In the genomic region with DNA sequence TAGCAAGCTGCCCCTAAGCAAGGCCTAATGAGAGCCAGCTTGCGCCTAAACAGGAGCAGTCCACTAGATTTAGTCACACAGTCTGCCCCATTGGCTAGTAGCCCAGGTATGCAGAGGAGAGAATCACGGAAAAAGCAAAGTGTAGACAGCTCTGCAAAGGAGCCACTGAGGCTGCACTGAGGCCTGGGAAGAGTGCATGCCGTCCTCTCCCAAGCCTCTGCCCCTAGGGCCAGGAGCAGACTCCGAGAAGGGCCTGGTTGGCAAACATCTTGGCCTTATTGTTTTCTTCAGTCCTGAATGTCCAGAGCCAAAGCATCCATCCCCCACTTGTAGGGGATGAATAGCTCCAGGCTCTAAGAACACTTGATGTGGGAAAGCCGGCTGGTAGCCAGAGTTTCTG, we compare ENCODE assay signal across 15 mouse cellular contexts. TPM values are rescaled to one million over a fixed set of nuclear protein-coding genes. Genes with fewer than 3 reads are reported as not detected.
A peak's percentile ranks its signal among the peaks of the same experiment; 100 is the strongest.
DNase-seq lines count a peak whose midpoint lies in the region; ATAC-seq and TF ChIP-seq lines count a peak whose summit lies in the region.
"Had no signal": no experiment of that assay in that cellular context is flagged by ENCODE, and none has a peak within 500 bp of the region (broad histone marks: within the 10 kb centered on the region; RNA-seq: fewer than 3 reads in every experiment).

No protein-coding gene starts in this region.

- no peaks in the 10 kb centered on the region for H3K27me3 ChIP-seq in kidney, adult 2 months (replicated peaks; ENCODE audit: control insufficient read depth, insufficient read depth, low read length)
- H3K27me3 ChIP-seq: limb, embryonic 13.5 days; lung, embryonic 15.5 days; midbrain, embryonic 15.5 days had no signal

- DNase-seq in cerebellum, adult 11-12 months = peak; percentile 39
- DNase-seq in cerebellum, postnatal 4 days (ENCODE audit: low spot score in 2 of 2) = no peak
- DNase-seq in kidney, adult 2 months = peak; percentile 13
- no peak for DNase-seq in kidney, postnatal 25 days
- peak; percentile 84 for DNase-seq in NIH3T3 (ENCODE audit: low read depth)
- DNase-seq in frontal cortex, postnatal 10 days (ENCODE audit: low spot score in 2 of 2) = peak; percentile 45 to 55
- DNase-seq in embryo, embryonic 9.5 days (ENCODE audit: extremely low spot score) = no peak
- DNase-seq: heart, postnatal 4 days; kidney, postnatal 10 days had no signal

- TF ChIP-seq CTCF in kidney, adult 2 months (conservative IDR thresholded peaks at IDR 0.05; ENCODE audit: insufficient read depth, insufficient read length, low read depth, low read length) = no peak

- 68% methylated on average over 5 of the region's 5 CpGs for WGBS in kidney, adult 2 months

- H3K27ac ChIP-seq in kidney, adult 2 months (ENCODE audit: insufficient read depth, low read depth, low read length) = no peak overlapping the region
- H3K27ac ChIP-seq: limb, embryonic 13.5 days; lung, embryonic 15.5 days; midbrain, embryonic 15.5 days had no signal

- no peak overlapping the region for H3K4me3 ChIP-seq in kidney, adult 2 months (ENCODE audit: insufficient read depth, low read depth, low read length)
- H3K4me3 ChIP-seq: erythroblast, embryonic 14.5 days; limb, embryonic 13.5 days; lung, embryonic 15.5 days; midbrain, embryonic 15.5 days had no signal

- peaks cover 4% of the 10 kb centered on the region for H3K4me1 ChIP-seq in kidney, adult 2 months (ENCODE audit: control insufficient read depth, insufficient read depth, low read length)

- ATAC-seq in activated CD4-positive, CD25-positive, alpha-beta regulatory T cell, adult 4 months = no peak
- ATAC-seq: midbrain, embryonic 15.5 days had no signal

- no peak for TF ChIP-seq POLR2A in kidney, adult 2 months (IDR thresholded peaks at IDR 0.05; ENCODE audit: low read depth, low read length)

- no peaks in the 10 kb centered on the region for H3K36me3 ChIP-seq in kidney, adult 2 months (ENCODE audit: control insufficient read depth, insufficient read depth, low read length)
- H3K36me3 ChIP-seq: midbrain, embryonic 15.5 days had no signal

RNA-seq across cellular contexts. Expression of a gene that starts 5.0 kb away (rescaled TPM):
- polyA plus RNA-seq in kidney, adult 2 months (2012; rRNA removed) = 16.1 and 16.5 TPM in 2 replicates
- 1 to 10 TPM; 5.5 to 6.4 TPM for polyA plus RNA-seq in activated CD4-positive, CD25-positive, alpha-beta regulatory T cell, adult 4 months (2017; shearing (Covaris generic))

RNA-seq across cellular contexts. Expression of a gene that starts 30.3 kb away (rescaled TPM):
- 0.16 and 0.30 TPM in 2 replicates for polyA plus RNA-seq in kidney, adult 2 months (2012; rRNA removed)
- not detected for polyA plus RNA-seq in activated CD4-positive, CD25-positive, alpha-beta regulatory T cell, adult 4 months (2017; shearing (Covaris generic))
- polyA plus RNA-seq: erythroblast, embryonic 14.5 days; spleen, adult 2 months had no signal

Comparison
In these comparisons a context has a peak if more than half of its experiments do, and no peak if none do; other contexts are left out.
1. DNase-seq: peak in cerebellum, adult 11-12 months (single experiment), kidney, adult 2 months (single experiment), NIH3T3 (single experiment) and frontal cortex, postnatal 10 days (2 of 2); none in cerebellum, postnatal 4 days (0 of 2), kidney, postnatal 25 days (0 of 2) and embryo, embryonic 9.5 days (single experiment).